Mouse (Mus musculus) cortical plate, adult 2 months (tissue): Measurements from ENCODE around the gene Trim2. TPM values are rescaled to one million over a fixed set of nuclear protein-coding genes. Genes with fewer than 3 reads are reported as not detected.

ENCODE experiments used
- H3K27ac ChIP-seq: fragments of 200-500 bp; 2 replicates; pipeline ENCODE4 v1.5.1; 2012; ENCODE audit warnings: low read length, control low read depth, inconsistent platforms; ENCODE audit not compliant: insufficient read depth
- H3K4me1 ChIP-seq: fragments of 200-500 bp; 2 replicates; pipeline ENCODE4 v1.6.1; 2011; ENCODE audit warnings: low read length; ENCODE audit not compliant: control insufficient read depth, insufficient read depth
- H3K4me3 ChIP-seq: fragments of 200-500 bp; 2 replicates; pipeline ENCODE4 v1.5.1; 2011; ENCODE audit warnings: mild to moderate bottlenecking, low read length, control low read depth; ENCODE audit not compliant: insufficient read depth
- CTCF ChIP-seq: fragments of 200-500 bp; IDR thresholded peaks from 2 replicates; pipeline ENCODE4 v1.5.1; 2011; ENCODE audit warnings: mild to moderate bottlenecking, control low read depth, low read length; ENCODE audit not compliant: insufficient read depth; ENCODE audit errors: extremely low read depth
- POLR2A ChIP-seq: fragments of 200-500 bp; IDR thresholded peaks from 2 replicates; pipeline ENCODE4 v1.6.1; 2011; ENCODE audit warnings: mild to moderate bottlenecking, low read length, control low read depth; ENCODE audit not compliant: insufficient read depth; ENCODE audit errors: extremely low read depth
- polyA plus RNA-seq: library from polyadenylated mRNA; depleted of rRNA; stranded (reverse); fragments of >200 nt; gene quantifications from 2 replicates; pipeline ENCODE4 v1.2.3, GENCODE M21; 2012

Gene Trim2
- polyA plus RNA-seq, 1 experiment, result 87.4 TPM

DNA sequence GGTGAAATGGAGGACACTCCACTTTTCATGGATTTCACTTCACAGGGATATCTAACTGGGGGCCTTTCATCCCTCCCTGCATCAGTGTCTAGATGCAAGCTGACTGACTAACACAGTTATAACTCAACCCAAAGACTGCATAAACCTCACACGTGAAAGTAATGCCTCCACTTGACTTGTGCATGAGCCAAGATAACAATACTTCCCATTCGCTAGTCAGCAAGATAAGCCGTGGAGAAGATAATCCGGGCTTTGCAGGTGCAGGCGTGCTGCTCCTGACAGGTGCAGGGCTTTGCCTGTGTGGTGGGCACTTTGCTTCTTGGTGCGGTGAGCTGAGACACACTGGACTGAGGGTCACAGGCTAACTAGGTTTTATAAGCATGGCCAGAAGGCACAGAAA lies 74.4 kb downstream of the Trim2 start:
- H3K27ac ChIP-seq, result no peak overlapping the region
- no peak overlapping the region for H3K4me3 ChIP-seq
- peaks cover 4% of the 10 kb centered on the region for H3K4me1 ChIP-seq
- no peak for TF ChIP-seq CTCF
- TF ChIP-seq POLR2A, result no peak

DNA sequence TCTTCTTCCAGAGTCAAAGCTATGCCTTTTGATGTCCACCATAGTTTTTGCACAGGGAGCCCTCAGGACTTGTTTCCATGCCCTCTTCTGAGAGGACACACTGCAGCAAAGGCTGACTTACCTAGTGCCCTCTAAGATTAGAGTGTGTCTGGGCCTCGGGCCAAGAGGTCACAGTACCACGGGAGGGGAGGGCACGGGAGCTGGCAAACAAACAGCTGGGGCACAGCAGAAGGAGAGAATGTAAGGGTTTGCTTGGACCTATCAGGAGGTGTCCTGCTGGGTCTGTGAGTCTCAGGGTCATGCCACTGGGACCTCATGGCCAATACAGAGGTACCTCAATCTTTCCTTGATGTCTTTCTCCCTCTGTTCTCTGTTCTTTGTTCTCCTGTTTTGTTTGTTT lies 75.7 kb downstream of the Trim2 start:
- Histone ChIP-seq H3K27ac (no peak overlapping the region), H3K4me1 (peaks cover 4% of the 10 kb centered on the region)
- no peak for TF ChIP-seq CTCF

GRCm38 (mm10) chr3:84228911-84229310 lies 77.8 kb downstream of the Trim2 start:
- TF ChIP-seq POLR2A (no peak), CTCF (no peak)
- Histone ChIP-seq H3K27ac (0 out of 2 replicates have a peak overlapping the region, but pooled peaks have one; percentile 15), H3K4me1 (peaks cover 2% of the 10 kb centered on the region; the same call in 1 of the 2 replicates), H3K4me3 (peak overlapping the region; percentile 15)

More for the DNA sequence above, 75.7 kb downstream of the Trim2 start:
- H3K4me3 ChIP-seq, result no peak overlapping the region

DNA sequence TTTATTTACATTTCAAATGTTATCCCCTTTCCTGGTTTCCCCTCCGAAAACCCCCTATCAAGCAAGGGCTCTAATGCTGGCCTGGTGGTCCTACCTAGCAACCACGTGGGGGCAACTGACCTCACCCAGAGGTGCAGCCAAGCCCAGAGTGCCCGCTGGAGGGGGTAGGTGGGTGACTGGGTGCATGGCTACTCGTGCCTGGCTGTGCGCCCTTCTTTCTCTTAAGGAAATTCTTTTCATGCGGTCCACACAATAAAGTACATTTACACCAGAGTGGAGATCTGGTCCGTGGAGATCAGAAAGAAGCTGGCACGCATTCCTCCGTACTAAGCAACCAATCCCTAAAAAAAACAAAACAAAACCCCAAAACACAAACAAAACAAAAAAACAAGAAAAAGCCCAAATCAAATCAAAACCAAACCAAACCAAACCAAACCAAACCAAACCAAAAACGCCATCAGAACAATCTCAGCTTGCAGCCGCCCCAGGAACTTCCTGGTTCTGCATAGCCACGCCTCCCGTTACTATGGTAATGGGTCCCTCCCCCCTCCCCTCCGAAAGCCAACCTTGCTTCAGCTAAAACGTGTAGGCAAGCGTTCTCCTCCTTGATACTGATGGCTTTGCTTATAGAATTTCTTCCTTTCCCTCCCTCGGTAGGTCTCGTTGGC lies 78.3 kb downstream of the Trim2 start:
- Histone ChIP-seq H3K27ac (no peak overlapping the region), H3K4me3 (peak overlapping the region; percentile 1), H3K4me1 (peaks cover 2% of the 10 kb centered on the region; the same call in 1 of the 2 replicates)
- TF ChIP-seq POLR2A, result peak; percentile 25; the same call in 1 of the 2 replicates
- TF ChIP-seq CTCF, result no peak

DNA sequence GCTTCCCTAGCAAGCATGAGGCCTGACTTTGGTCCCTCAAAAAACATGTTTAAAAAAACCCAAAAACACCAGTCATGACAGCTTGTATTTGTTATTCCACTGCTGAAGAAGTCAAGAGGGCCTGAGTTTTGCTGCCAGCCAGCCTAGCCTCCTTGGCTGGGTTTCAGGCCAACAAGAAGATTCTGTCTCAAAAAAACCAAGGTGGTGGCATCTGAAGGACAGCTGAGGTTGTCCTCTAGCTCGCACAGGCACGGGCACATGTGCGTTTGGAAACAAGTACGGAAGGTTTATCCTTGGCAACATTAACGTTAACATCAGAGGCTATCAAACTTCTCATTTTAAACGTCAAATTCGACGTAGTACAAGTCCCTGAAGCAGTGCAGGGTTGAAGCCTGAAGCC lies 79.0 kb downstream of the Trim2 start:
- Histone ChIP-seq H3K4me3 (no peak overlapping the region; the same call in 1 of the 2 replicates), H3K4me1 (peaks cover 2% of the 10 kb centered on the region; the same call in 1 of the 2 replicates), H3K27ac (no peak overlapping the region)
- TF ChIP-seq POLR2A (no peak), CTCF (no peak)

- H3K4me3 ChIP-seq, result no peak overlapping the region
- H3K27ac ChIP-seq, result no peak overlapping the region
- TF ChIP-seq POLR2A (no peak), CTCF (0 out of 2 replicates have a peak, but pooled peaks have one; percentile 22)
- peaks cover 2% of the 10 kb centered on the region; the same call in 1 of the 2 replicates for H3K4me1 ChIP-seq
These were observed 81.7 kb downstream of the Trim2 start for GRCm38 (mm10) chr3:84224982-84225381.

GRCm38 (mm10) chr3:84220748-84221147 lies 85.9 kb downstream of the Trim2 start:
- H3K4me3 ChIP-seq, result peak overlapping the region; percentile 73
- H3K4me1 ChIP-seq, result peaks cover 14% of the 10 kb centered on the region
- H3K27ac ChIP-seq, result peak overlapping the region; percentile 41
- peak; percentile 90 for TF ChIP-seq POLR2A
- TF ChIP-seq CTCF, result no peak

DNA sequence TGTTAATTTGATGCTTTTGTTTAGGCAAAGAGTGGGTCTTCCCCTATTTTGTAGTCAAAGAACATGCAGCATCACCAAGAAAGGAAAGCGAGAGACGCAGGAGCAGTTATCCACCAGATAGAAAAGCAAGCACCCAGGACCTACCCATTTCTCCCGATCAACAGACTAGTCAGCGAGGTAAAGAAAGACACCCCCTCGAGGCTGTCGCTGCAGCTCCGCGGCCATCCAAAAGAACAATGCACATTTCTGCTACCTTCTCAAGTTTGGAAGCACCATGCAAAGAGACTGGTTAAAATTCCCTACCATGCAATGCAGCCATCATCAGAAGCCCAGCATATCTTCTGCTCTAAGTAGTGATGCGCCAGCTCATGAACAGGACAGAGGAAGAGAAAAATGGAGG lies 86.4 kb downstream of the Trim2 start:
- TF ChIP-seq POLR2A (no peak), CTCF (no peak)
- H3K4me3 ChIP-seq, result peak overlapping the region; percentile 73
- peaks cover 14% of the 10 kb centered on the region for H3K4me1 ChIP-seq
- H3K27ac ChIP-seq, result peak overlapping the region; percentile 41

- Histone ChIP-seq H3K4me1 (peaks cover 20% of the 10 kb centered on the region), H3K27ac (no peak overlapping the region), H3K4me3 (peak overlapping the region; percentile 73)
- TF ChIP-seq CTCF (no peak), POLR2A (no peak)
These were observed 86.9 kb downstream of the Trim2 start for GRCm38 (mm10) chr3:84219720-84220273.

DNA sequence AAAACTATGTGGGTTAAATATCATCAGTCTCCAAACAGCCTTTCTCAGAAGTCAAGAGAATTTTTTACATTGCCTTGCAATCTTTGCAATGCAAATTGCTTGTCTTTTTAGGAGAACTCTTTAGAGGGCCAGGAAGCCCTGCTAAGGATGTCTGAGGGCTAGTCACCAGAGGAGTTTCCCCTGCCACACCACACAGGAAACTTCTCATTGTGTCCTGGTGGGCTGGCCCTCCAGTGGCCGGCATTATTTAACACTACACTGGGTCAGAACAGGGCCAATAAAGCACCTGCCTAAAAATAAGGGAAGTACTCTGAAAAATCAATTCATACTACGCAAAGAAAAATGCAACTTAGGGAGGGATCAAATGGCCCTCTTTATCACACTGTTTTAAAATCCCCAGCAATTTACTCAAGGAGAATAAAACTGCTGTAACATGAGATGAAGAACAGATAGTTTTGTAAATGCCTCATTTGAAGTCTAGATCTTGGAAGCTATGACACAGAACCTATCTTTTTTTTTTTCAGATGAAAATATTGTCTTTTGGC lies 87.4 kb downstream of the Trim2 start:
- Histone ChIP-seq H3K27ac (no peak overlapping the region), H3K4me1 (peaks cover 25% of the 10 kb centered on the region), H3K4me3 (peak overlapping the region; percentile 73)
- TF ChIP-seq CTCF, result no peak
- no peak for TF ChIP-seq POLR2A
